Mouse (Mus musculus) cerebellum, postnatal 36 days (tissue): ENCODE data around the gene Ern2.

ENCODE experiments used
- DNase-seq, 2 experiments: peaks; one replicate each; pipeline ENCODE4 v3.0.0; 2021 to 2022; ENCODE audit warnings: mixed read lengths in 2 of 2

The Ern2 gene

DNA sequence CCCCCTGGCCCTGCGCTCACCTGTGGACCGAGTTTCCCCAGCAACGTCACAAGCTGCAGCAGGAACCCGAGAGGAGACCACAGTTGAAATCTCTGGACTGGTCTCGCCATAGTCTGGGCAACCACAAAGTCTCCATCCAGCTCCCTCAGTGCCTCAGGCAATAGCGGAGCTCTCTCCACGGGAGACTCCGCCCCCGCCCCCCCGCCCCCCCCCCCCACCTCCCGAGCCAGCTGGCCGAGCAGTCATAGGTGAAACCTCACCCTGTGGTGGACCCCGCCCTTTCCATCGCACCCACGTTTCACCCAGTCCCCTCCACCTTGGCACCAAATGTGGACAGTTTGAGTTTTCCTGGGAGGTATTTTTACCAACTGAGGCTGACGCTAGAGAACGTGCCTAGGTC, at the start of gene Ern2:
Gene Ern2 (minus strand): TSS at position 165 of the 400 bp plus-strand sequence.
- DNase-seq: no peak

DNA sequence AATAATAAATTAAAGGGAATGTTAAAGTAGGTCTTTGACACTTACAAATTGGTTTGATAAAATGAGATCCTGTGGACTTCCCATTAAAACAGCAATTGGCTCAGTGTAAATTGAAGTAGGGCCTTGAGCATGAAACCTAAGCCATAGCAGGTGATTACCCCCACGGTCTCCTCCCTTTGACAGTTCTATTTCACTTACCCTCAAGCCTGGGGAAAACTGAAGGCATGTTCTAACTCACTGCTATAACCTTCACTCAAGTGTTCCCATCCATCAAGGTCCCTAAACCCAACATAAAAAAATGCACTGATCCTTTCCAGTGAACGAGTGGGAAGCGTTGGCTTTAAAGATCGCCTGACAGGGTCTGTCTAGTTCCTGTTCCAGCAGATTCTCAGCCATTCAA, 44.9 kb upstream of the Ern2 start:
- no peak for DNase-seq

DNA sequence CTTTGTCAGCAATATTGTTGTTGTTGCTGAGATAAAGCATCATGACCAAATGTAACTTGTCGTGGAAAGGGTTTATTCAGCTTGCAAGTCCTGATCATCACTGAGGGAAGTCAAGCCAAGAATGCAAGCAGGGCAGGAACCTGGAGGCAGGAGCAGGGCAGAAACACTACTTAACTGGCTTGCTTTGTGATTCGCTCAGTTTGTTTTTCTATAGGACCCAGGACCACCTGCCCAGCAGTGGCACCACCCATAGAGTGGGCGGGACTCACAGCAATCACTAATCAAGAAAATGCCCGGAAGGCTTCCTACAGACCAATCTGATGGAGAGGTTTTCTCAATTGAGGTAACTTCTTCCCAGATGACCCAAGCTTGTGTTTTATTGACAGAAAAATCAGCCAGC, 43.9 kb upstream of the Ern2 start:
- DNase-seq: no peak

DNA sequence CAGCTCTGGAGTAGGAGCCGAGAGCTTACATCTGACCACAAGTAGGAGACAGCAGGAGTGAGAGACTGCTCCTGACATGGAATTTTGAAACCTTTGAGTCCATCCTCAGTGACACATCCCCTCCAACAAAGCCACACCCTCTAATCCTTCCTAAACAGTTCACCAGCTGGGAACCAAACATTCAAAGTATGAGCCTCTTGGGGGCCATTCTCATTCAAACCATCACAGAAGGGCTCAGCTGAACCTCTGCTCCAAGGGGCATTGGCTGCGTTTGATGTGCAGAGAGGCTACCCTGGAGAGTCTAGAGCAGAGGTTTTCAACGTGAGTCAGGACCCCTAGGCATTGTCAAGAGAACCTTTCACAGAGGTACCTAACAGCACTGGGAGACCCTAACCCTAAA, 43.3 kb upstream of the Ern2 start:
- no peak for DNase-seq

DNA sequence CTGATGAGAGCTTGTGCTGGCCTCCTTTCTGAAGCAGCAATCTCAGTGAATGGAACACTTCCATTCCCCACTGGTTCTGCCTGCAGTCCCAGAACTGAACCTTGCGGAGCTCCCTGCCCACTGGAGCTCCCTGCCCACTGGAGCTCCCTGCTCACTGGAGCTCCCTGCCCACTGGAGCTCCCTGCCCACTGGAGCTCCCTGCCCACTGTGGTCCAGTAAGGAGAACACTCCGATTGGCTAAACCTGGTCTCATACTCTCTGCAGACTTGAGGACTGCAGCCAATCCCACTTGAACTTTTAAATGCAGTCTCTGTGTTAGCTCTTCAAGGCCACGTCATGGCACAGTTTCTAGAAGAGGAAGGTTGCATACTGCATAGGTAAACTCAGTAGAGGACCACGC, 40.7 kb upstream of the Ern2 start:
- no peak for DNase-seq

DNA sequence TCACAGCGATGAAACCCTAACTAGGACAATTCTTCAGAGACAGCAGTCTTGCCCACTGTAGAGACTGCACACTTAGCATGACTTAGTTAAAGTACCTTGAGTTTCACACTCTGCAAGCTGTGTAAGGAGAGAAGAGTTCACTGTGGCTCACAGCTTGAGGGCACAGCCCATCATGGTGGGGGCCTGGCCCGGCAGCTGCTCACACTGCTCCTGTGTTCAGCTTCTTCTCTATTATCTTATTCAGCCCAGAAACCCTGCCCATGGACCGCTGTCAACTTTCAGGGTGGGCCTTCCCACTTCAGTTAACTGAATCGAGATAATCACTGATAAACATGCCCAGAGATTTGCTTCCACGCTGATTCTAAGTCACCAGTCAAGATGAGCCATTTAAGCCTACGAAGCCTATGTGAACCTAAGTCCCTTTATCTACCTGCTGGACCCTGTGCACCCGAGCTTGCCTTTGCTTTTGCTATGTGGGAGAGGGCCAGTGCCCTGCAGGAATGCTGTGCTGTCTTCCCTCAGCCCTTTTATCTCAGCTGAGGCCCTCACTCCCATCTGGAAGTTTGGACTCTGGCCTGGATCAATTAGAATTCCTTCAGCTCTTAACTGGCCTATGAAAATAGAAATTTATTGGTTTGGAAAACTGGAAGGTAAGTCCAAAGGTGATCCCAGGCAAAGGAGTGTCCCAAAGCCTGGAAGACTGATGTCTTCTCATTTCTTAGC, 40.2 kb upstream of the Ern2 start:
- no peak for DNase-seq

DNA sequence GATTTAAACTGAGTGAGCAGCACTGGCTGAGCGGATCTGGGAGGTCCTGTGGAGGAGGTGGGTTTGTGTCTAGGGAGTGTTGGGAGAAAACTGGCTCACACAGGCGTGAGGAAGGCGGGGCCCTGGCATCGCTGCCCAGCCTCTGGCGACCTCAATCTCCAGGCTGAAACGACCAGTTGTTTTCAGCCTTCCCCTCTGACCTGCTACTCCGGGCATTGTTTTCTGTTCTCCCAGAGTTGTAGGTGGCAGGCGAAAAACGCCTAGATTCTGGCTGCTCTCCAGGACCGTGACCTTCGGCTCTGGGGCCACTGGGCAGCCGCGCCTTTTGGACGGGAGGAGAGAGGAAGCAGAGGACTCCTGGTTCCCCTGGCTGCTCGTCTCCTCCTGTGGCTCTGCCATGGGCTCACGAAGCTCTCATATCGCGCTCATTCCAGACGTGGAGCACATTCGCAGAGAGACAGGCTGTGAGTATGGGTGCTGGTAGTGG, 33.4 kb upstream of the Ern2 start, which contains the start of gene Chp2:
Gene Chp2 (plus strand): TSS at position 182 of the 487 bp plus-strand sequence.
- DNase-seq: no peak

DNA sequence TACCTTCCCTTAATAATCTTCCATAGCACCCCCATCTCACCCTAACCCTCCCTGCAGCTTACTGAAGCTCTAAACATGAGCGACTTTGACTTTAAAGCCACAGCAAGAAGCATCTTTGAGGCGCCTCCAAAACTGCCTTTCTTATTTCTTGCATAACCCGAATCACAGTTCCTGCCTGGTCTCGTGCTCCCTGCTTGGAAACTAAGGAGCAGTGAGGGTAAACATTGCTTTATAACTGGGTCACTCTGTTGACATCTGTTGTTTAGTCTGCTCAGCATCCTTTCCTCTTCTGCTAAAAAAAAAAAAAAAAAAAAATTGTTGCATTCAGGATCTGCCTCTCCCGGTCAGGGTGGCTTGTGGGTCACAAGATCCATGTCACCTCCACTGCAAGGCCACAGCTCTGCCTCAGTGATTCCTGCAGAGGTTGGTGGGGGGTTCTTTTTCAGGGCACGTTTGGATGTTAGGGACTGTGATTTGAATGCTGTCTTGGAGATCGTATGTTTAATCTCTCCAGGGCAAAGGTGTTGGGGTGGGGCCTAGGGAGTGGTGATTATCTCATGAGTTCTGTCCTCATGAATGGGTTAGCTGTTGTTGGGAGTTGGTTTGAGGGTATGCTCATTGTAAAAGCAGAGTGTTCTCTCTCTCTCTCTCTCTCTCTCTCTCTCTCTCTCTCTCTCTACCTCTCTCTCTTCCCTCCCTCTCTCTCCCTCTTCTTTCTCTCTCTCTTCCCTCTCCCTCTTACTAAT, 22.4 kb upstream of the Ern2 start:
- DNase-seq: no peak

DNA sequence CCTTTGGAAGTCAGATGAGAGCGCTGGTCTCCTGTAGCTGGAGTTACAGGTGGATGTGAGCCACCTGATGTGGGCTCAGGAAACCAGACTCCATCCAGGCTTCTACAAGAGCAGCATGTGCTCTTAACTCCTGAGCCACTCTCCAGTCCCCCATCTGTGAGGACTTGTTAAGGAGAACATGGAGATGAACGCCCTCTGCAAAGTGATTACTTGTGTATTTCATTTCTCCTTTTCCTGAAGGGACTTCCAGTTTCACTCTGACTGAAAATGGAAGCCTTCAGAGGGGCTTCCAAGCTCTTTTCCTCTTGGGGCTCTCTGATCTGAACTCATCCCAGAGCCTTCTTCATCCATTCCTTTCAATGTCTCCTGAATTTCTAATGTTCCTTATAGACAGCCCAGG, 20.1 kb upstream of the Ern2 start:
- no peak for DNase-seq

DNA sequence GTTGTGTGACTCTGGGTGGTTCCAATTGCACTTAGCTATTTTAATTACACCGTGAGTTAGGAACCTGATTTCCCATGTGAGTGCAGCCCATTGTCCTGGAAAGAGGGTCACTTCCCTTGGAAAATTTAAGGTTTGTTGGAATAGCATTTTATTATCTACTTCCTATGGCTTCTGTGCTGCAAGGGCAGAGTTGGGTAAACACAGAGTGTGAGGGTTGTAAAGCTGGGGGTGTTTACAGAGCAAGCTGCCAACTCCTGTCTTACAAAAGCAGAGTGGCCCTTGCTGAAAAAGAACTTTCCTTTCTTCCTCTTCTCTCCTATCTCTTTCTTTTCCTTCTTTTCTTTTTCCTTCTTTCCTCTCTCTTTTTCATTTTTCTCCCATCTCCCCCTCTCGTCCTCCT, 17.9 kb upstream of the Ern2 start:
- DNase-seq: no peak

DNA sequence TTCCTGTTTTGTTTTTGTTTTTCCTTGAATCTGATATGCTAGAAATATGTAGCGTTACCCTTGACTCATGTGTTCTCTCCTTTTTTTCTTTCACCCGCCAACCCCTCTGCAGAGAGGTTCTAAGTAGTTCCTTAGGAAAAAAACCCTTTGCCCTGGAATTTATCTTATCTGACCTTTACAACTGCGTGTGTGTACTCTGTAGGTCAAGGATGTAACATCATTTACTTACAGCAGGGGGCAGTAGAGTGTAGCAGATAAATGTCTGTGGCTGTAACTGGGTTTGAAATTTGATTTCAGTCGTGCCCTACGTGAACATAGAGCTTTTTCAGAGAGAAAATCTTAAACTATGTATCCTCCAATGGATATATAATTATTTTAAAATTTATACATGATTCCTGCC, 13.3 kb upstream of the Ern2 start:
- peak in 1 of 2 experiments; percentile 24 for DNase-seq

DNA sequence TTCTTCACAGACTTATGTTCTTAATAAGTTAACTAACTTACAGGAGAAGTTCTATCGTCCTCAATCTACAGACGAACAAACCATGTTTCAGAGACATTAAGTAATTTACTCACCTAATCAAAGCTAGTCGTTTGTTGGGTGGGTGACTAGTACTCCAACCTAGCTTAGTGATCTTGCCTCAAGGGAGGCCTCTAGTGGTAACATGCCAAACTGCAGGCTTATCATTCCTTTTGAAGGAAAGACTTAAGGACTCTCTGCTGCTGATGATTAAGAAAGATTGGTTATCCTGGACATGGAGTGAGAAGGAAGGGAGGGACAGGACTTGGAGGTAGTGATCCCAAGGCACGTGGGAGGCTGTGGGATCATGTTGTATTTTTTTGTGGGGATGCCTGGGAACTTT, 11.3 kb upstream of the Ern2 start:
- DNase-seq: peak; percentile 25 to 61

DNA sequence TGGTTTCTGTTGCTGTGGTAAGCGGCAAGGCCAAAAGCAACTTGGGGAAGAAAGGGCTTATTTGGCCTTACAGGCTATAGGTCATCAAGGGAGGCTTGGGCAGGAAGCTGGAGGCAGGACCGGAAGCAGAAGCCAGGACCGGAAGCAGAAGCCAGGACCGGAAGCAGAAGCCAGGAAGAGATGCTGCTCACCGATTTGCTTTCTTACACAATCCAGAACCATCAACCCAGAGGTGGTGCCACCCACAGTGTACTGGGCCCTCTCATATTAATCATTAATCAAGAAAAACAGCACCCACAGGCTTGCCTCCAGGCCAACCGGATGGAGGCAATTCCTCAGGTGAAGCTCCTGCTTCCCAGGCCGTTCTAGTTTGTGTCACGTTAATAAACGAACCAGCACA, 10.8 kb upstream of the Ern2 start:
- DNase-seq: no peak

DNA sequence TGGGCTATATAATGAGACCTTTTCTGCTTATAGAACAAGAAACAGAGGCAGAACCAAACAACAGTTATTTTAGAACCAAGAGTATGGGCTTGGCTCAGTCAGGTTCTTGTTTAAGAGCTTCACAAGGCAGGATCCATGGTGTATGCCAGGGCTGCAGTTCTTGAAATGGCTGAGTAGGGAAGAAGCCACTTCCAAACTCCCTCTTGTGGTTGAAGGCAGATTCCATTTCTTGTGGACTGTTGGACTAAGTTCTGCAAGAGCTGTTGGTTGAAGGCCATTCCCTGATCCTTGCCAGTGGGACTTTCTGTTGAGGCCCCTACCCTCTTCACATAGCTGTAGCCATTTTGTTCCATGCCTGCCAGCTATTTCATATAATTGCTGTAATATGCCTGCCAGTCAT, 7.9 kb upstream of the Ern2 start:
- DNase-seq: no peak

DNA sequence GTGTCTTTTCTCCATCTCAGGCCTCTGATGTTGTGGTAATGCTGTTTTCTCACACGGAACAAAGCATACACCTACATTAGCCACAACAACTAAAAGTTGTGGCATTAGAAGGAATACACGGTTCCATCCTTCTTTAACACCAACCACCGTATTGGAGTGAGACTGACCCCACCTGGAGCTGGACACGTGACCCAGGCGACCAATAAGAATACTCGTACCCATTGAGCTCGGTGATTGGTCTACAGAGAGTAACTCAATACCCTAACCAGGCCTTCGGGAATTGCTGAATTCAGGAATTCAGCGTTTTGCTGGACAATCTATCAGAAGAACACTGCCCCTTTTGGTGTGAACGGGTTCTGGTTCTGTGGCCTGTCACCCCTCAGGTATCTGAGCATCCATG, 5.1 kb upstream of the Ern2 start:
- DNase-seq: no peak

DNA sequence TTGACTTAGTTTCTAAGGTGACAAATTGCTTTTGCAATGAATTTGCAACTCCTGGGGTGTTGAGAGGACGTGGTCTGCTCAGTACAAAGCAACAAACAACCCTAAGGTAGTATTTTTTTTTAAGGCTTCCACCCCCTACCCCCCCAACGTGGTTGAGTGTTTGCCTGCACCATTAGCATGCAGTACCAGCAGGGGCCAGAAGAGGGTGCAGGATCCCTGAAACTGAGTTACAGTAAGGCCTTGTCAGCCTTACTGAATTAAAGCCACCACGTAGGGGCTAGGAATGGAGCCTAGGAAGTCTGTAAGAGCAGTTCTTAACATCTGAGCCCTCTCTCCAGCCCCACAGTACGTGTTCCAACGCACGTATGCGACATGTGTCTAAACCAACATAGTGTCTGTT, 3.5 kb upstream of the Ern2 start:
- peak; percentile 12 to 18 for DNase-seq

DNA sequence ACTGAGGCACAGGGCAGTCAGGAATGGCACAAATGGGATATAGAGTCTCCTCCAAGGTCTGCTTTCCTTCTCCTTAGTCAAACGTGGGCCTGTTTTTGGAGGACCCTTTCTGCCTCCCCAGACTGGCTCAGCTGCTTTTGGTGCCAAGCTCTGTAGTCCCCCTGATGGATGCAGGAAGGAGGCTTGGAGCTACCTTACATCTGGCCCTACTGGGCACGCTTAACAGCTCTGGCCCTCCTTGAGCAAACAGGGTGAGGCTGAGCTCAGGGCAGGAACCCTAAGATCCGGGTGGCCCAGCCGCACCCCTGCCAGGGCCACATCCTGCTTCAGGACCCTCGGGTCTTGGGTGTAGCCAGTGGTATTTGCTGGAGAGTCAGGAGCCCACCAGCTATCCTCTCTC, 1.4 kb downstream of the Ern2 start:
- no peak for DNase-seq

DNA sequence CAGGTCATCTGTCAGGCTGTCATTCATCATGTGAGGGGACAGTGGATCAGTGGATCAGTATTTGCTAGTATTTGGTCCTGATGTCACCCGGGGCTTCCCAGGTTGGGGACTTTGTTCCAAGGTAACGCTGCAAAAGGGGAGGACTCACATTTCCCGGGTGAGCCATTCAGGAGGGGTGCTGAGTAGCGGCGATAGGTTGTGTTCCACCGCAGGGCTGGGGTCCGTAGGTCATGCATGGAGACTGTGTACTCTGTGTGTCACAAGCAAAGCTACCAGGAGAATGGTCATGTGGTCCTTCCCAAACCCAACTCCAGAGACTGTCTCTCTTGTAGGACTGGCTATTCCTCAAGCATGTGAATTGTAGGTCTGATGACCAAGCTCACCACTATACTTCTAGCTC, 5.3 kb downstream of the Ern2 start:
- no peak for DNase-seq

DNA sequence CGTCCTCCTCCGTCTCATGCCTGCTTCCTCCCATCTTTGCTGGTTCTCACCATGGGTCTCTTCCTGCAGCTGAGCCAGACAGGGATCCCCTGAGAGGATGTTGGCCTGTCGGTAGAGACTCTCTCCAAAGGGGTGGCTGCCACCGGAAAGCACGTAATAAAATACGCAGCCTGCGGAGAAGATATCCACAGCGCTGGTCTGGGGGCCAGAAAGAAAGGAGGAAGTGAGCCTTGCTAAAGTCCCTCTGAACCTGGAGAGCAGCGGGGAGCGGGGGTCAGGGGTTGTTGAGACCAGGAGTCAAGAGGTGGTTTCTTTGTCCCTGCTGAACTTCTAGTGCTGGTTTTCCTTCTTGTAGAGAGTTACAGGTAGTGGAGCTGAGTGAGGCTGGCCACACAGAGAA, 14.4 kb downstream of the Ern2 start:
- DNase-seq: no peak

DNA sequence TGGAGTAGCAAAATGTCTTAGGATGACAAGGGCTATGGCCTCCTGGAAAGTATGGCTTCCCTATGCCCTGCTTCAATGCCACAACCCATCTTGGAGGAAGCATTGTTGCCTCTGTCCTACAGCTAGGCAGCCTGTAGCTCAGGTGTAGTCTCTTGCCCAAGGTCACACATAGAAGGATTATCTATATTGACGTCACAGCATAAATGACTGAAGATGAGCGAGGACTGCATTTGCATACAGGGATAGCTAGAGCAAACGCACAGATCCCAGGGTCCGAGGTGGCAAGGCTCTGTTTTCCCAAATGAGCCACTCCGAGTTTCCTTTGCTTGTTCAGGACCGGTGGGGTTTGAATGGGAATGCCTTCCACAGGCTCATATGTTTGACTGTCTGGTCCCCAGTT, 15.3 kb downstream of the Ern2 start:
- no peak for DNase-seq

DNA sequence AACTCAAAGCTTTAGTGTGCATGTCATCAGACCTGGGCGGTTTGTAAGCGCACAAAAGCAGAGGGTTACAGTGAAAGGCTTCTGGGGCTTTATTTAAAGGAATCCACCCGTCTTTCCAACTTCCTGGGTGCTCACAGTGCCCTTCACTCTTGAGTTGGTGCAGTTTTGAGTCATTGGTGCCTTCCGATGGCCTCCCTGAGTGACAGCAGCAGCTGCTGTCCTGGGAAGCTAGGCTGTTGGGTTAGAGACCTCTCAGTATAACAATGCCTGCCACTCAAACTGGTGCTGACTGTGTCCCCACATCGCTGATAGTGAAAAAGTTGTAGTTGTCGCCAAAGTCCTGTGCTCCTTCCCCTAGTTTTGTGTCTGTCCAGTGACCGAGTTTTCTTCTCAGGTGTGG, 18.8 kb downstream of the Ern2 start:
- DNase-seq: no peak

DNA sequence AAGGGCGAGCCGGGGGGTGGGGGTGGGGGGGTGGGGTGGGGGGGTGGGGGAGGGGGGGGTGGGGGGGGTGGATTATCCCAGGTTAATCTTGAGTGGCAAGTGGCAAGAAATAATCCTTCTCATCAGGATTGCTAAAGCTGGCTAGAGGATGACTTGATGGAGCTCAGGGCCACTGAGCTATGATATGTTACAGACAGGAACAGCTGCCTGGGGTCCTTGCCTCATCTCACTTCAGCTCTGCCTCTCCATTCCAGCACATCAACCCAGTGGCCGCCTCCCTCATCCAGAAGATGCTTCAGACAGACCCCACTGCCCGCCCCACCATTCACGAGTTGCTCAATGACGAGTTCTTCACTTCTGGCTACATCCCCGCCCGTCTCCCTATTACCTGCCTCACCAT, 22.2 kb downstream of the Ern2 start:
- no peak for DNase-seq

DNA sequence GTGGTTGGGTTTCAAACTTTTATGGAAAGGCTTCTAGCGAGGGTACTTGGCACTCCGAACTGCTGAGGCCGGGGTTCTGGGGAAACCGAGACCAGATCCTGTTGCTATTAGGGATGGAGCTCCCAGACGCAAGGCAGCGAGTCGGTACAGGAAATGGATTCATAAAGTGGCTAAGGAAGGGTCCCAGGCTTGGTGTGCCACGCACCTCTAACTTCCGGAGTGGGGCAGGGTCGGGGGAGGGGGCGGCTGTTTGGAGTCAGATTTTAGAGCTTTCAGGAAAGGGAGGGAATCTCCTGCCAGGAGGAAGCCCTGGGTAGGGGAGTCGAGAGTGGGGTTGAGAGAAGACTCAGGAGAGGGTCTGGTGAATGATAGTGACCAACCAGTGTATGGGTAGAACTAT, 26.0 kb downstream of the Ern2 start:
- DNase-seq: no peak
